Mouse (Mus musculus) forebrain, postnatal 0 days (tissue): ENCODE measurements around the gene Sirt1. TPM values are rescaled to one million over a fixed set of nuclear protein-coding genes. Genes with fewer than 3 reads are reported as not detected.

ENCODE experiments used
- ATAC-seq: fragments of 200-750 bp; cut with Nextera tagmentation; 2 replicates; pipeline ENCODE4 v1.8.0; 2017; ENCODE audit warnings: mild to moderate bottlenecking, moderate library complexity
- DNase-seq: peaks from one replicate; pipeline ENCODE4 v3.0.0-alpha.2; 2015
- H3K27ac ChIP-seq: fragments of 300-500 bp; sonication (generic); 2 replicates; pipeline ENCODE4 v1.5.1; 2014; ENCODE audit warnings: low read depth, mild to moderate bottlenecking, antibody characterized with exemption, low read length, moderate library complexity, mixed read lengths
- H3K27me3 ChIP-seq: fragments of 300-500 bp; sonication (generic); 2 replicates; pipeline ENCODE4 v1.6.1; 2014; ENCODE audit warnings: mild to moderate bottlenecking, low read length, mixed read lengths; ENCODE audit not compliant: insufficient read depth
- H3K36me3 ChIP-seq: fragments of 300-500 bp; sonication (generic); 2 replicates; pipeline ENCODE4 v1.6.1; 2014; ENCODE audit warnings: mild to moderate bottlenecking, moderate library complexity; ENCODE audit not compliant: insufficient read depth
- H3K4me1 ChIP-seq: fragments of 300-500 bp; sonication (generic); 2 replicates; pipeline ENCODE4 v1.6.1; 2014; ENCODE audit warnings: antibody characterized with exemption; ENCODE audit not compliant: insufficient read depth
- H3K4me2 ChIP-seq: fragments of 300-500 bp; sonication (generic); 2 replicates; pipeline ENCODE4 v1.6.1; 2014; ENCODE audit warnings: low read depth, mild to moderate bottlenecking, moderate library complexity
- H3K4me3 ChIP-seq: fragments of 300-500 bp; sonication (generic); 2 replicates; pipeline ENCODE4 v1.5.1; 2014; ENCODE audit warnings: low read depth, low read length, mixed read lengths
- H3K9ac ChIP-seq: fragments of 300-500 bp; sonication (generic); 2 replicates; pipeline ENCODE4 v1.6.1; 2014; ENCODE audit warnings: mild to moderate bottlenecking
- H3K9me3 ChIP-seq: fragments of 300-500 bp; sonication (generic); 2 replicates; pipeline ENCODE4 v1.6.1; 2016; ENCODE audit warnings: low read length
- CTCF ChIP-seq: sonication (generic); IDR thresholded peaks from 2 replicates; pipeline ENCODE4 v1.5.1; 2016; ENCODE audit warnings: antibody characterized with exemption, control low read depth, low read depth
- WGBS: fragments of 180-500 bp; shearing (Covaris S2); extraction: QIAGEN DNeasy Blood & Tissue Kit; methylation state at CpG from one replicate; pipeline ENCODE4 v1.1.7; 2014; 5-methylcytosine and 5-hydroxymethylcytosine counted together
- polyA plus RNA-seq: library from polyadenylated mRNA; unstranded; fragments of >200 nt; fragmentation: Nextera tagmentation; extraction: Ambion mirVana; gene quantifications from 2 replicates; pipeline ENCODE4 v1.2.1, GENCODE M21; 2015
- total RNA-seq: library from RNA; depleted of rRNA; stranded (reverse); fragments of >200 nt; gene quantifications from 2 replicates; pipeline ENCODE4 v1.2.3, GENCODE M21; 2014; rRNA removed

Gene Sirt1
- total RNA-seq: 24.0 and 28.3 TPM in 2 replicates
- 2.7 and 3.3 TPM in 2 replicates for polyA plus RNA-seq

DNA sequence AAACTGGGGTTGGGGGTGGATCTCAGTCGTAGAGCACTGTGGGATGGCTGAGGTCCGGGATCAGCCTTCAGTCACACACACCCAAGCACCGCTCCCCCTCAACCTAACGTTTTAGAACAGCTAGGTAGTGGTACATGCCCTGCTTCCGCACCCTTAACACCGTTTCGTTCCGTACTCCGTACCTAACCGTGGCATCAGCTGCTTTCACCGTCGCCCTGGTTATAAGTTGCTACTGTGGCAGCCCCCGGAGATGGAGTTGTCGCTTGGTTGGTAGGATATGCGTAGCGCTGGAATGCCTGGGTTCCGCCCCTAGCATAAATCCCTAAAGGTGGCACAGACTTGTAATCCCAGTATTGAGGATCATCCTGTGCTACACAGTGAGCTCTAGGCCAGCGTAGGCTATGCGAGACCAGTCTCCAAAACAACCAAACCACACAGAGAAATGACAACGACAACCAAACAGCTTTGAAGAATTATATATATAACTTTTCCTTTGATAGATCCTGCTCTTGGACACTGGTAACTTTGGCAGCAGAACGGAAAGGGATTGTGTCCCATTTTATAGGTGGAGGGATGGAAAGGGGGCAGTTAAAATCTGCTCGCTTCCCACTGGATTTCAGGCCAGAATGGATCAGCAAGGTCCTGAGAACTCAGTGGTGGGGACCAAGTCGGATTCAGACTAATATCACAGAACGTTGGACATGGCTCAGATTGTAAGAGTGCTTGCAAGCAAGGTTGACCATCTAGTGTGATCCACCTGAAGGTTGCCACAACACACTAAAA, at the start of gene Sirt1:
TSS of gene Sirt1 (minus strand) at position 207 of the 783 bp plus-strand sequence.
- H3K4me3 ChIP-seq: peak within 1 kb of the TSS; percentile 56
- no peak for TF ChIP-seq CTCF
- peak within 1 kb of the TSS; percentile 60; the same call in 1 of the 2 replicates for H3K27ac ChIP-seq
- H3K36me3 ChIP-seq: no peaks in the 10 kb centered on the region
- peak within 1 kb of the TSS; percentile 59 for H3K9ac ChIP-seq
- peak within 1 kb of the TSS; percentile 79 for H3K4me2 ChIP-seq
- ATAC-seq: no peak
- WGBS: 5% methylated on average over 24 of the region's 24 CpGs
- no peaks in the 10 kb centered on the region for H3K27me3 ChIP-seq
- H3K9me3 ChIP-seq: no peaks in the 10 kb centered on the region
- DNase-seq: peak; percentile 17
- 0 out of 2 replicates have a peak, but pooled peaks cover 6% of the 10 kb centered on the region for H3K4me1 ChIP-seq

DNA sequence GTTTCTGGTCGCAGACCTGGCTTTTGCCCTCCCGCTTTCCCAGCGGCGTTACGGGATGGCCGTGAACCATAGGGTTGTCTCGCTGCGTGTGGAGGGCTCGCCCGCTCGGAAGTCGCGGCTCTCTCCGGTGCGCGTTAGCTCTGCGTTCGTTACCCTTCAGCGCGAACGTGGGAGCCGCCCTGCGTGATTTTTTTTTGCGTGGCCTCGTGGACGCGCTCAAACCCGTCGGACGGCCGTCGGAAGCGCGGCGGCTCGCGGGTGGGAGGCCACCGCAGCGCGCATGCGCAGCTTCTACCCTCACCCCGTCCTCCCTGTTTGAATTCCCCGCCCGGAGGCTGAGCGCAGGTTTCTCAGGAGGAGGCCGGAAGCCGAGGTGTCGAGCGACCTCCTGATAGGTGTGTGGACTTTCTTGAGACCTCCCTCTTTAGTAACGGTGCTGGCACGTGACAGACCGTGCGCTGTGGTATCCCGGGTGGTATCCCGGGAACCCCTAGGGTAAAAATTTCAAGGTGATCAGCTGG, 48.3 kb upstream of the Sirt1 start, which contains the start of gene Ctnna3:
TSS of gene Ctnna3 (plus strand) at position 314 of the 521 bp plus-strand sequence.
- H3K9me3 ChIP-seq: no peaks in the 10 kb centered on the region
- peak within 1 kb of the TSS; percentile 79 for H3K4me3 ChIP-seq
- no peaks in the 10 kb centered on the region for H3K27me3 ChIP-seq
- H3K4me2 ChIP-seq: peak within 1 kb of the TSS; percentile 70
- WGBS: 2% methylated on average over 55 of the region's 55 CpGs
- ATAC-seq (peak; percentile 95), DNase-seq (peak; percentile 95)
- H3K27ac ChIP-seq: peak within 1 kb of the TSS; percentile 86
- H3K9ac ChIP-seq: peak within 1 kb of the TSS; percentile 65
- no peaks in the 10 kb centered on the region for H3K36me3 ChIP-seq
- no peak for TF ChIP-seq CTCF
- no peaks in the 10 kb centered on the region for H3K4me1 ChIP-seq

DNA sequence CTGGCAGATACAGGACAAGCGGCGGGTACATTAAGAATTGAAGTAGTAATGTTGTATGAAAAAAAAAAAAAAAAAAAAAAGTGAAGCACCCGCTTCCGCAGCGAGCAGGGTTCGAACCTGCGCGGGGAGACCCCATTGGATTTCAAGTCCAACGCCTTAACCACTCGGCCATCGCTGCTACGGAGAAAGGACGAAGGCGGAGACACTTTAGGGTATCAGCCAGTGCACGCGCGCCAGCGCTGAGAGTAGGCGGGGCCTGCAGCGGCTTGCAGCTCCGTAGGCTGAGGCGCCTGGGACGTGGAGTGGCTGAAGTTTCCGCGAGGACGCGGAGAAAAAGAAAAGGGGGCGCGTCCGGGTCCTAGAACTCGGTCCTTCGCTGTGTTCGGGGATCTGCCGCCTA, 47.9 kb upstream of the Sirt1 start:
- no peak for TF ChIP-seq CTCF
- ATAC-seq (peak; percentile 94), DNase-seq (peak; percentile 100)
- 3% methylated on average over 34 of the region's 34 CpGs for WGBS
- Histone ChIP-seq H3K4me2 (peak overlapping the region; percentile 70), H3K9ac (peak overlapping the region; percentile 65), H3K27me3 (no peaks in the 10 kb centered on the region), H3K4me3 (peak overlapping the region; percentile 79), H3K36me3 (no peaks in the 10 kb centered on the region), H3K4me1 (no peaks in the 10 kb centered on the region), H3K9me3 (no peaks in the 10 kb centered on the region), H3K27ac (peak overlapping the region; percentile 86)

DNA sequence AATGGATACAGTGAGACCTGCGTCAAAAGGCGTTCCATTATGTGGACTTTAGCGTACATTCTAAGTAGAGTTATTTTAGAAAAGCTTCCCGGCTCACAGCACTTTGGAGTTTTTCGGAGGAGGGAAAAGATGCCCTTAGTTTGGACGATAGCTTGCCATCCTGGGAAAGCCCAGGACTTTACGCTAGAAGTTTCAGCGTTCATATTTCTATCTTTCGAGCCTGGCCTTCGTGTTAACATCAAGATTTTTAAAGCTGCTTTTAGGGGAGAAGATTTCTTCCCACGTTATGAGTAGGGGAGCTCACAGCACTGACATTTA, 47.5 kb upstream of the Sirt1 start:
- Histone ChIP-seq H3K4me1 (no peaks in the 10 kb centered on the region), H3K9me3 (no peaks in the 10 kb centered on the region), H3K4me2 (peak overlapping the region; percentile 70), H3K27ac (0 out of 2 replicates have a peak overlapping the region, but pooled peaks have one; percentile 29), H3K27me3 (no peaks in the 10 kb centered on the region), H3K9ac (peak overlapping the region; percentile 42), H3K4me3 (peak overlapping the region; percentile 79), H3K36me3 (no peaks in the 10 kb centered on the region)
- TF ChIP-seq CTCF: no peak
- under 1% methylated on average over 11 of the region's 11 CpGs for WGBS
- DNase-seq (no peak), ATAC-seq (no peak)

DNA sequence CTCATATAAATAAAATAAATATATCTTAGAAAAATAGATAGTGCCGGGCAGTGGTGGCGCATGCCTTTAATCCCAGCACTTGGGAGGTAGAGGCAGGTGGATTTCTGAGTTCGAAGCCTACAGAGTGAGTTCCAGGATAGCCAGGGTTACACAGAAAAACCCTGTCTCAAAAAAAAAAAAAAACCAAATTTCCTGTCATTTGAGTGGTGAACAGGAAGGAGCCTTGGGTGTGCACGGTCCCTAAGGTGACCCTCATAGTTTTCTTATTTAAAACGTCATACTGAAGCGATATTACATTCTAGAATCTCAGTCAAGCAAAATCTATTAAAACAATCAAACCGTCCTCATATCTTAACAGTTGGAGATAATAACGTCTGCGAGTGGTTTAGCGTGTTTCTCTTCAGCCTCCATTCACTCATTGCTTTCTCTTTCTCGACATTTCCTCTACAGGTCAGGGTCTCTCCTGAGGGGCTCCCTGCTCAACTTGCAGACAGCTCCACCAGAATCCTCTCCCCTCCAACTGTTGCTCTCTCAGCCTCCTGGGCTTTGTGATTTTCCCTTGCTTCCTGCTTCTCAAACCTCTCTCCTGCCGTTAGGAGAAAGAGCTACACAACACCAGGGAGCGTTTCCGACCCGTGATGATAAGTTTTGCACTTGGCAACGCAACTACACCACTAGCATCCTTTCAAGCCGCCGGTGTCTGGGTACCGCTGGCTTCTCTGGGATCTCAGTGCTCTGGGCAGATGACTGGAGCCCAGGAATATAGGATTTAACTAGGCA, 46.9 kb upstream of the Sirt1 start:
- peak; percentile 10; the same call in 1 of the 2 replicates for TF ChIP-seq CTCF
- ATAC-seq (no peak), DNase-seq (peak; percentile 58)
- Histone ChIP-seq H3K36me3 (no peaks in the 10 kb centered on the region), H3K27me3 (no peaks in the 10 kb centered on the region), H3K27ac (0 out of 2 replicates have a peak overlapping the region, but pooled peaks have one; percentile 29), H3K4me2 (peak overlapping the region; percentile 70), H3K4me1 (no peaks in the 10 kb centered on the region), H3K9ac (peak overlapping the region; percentile 42), H3K9me3 (no peaks in the 10 kb centered on the region), H3K4me3 (peak overlapping the region; percentile 79)
- 20% methylated on average over 19 of the region's 19 CpGs for WGBS

DNA sequence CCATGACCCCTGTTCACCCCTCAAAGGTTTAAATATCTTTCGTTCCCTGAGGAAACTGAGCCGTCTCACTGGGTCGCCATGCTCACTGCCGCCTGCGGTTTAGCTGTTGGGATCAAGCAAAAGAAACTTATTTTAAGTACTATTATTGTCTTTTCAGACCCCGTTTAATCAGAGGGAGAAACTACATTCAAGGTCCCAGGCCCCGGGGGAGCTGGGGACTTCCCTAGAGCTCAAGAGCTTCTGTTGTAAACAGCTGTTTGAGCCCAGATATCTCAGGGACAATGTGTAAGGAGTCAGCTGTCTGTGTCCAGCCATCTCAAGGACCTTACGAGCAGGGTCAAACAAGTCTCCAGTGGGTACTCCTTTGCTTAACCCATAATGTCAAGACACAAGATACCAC, 45.6 kb upstream of the Sirt1 start:
- Histone ChIP-seq H3K4me2 (no peak overlapping the region), H3K27ac (no peak overlapping the region), H3K27me3 (no peaks in the 10 kb centered on the region), H3K36me3 (no peaks in the 10 kb centered on the region), H3K4me1 (no peaks in the 10 kb centered on the region), H3K4me3 (no peak overlapping the region), H3K9me3 (no peaks in the 10 kb centered on the region), H3K9ac (no peak overlapping the region)
- no peak for ATAC-seq
- WGBS: 83% methylated on average over 8 of the region's 8 CpGs
- no peak for DNase-seq
- no peak for TF ChIP-seq CTCF
